Mouse (Mus musculus): ENCODE measurements around the gene Mnat1. TPM values are rescaled to one million over a fixed set of nuclear protein-coding genes. Genes with fewer than 3 reads are reported as not detected.
"Not testable (repeated sequence)": the region's sequence is repeated elsewhere in the genome, so short reads cannot be mapped to it uniquely, and the experiment has no call there.

Mnat1 gene
- 10 to 100 TPM; 18.2 to 18.8 TPM for total RNA-seq (2021)
- long read RNA-seq, experiment 1, partial matches to known transcripts = 0 of 3 reads
- long read RNA-seq, experiment 1, other reads (novel, unspliced or antisense) = 0 of 3 reads
- long read RNA-seq, experiment 2, partial matches to known transcripts = 0 of 3 reads
- long read RNA-seq, experiment 2, other reads (novel, unspliced or antisense) = 1 of 3 reads

- peak; percentile 87 for DNase-seq (ENCODE audit: low spot score)
These were observed at the start of gene Mnat1 for GRCm38 (mm10) chr12:73123093-73124041. TSS of gene Mnat1 (plus strand) at chr12:73123717.

GRCm38 (mm10) chr12:73081828-73082227 is 41.7 kb upstream of the Mnat1 start:
- not testable (repeated sequence) for DNase-seq (ENCODE audit: low spot score)

GRCm38 (mm10) chr12:73083773-73084172 is 39.7 kb upstream of the Mnat1 start:
- no peak for DNase-seq (ENCODE audit: low spot score)

DNA sequence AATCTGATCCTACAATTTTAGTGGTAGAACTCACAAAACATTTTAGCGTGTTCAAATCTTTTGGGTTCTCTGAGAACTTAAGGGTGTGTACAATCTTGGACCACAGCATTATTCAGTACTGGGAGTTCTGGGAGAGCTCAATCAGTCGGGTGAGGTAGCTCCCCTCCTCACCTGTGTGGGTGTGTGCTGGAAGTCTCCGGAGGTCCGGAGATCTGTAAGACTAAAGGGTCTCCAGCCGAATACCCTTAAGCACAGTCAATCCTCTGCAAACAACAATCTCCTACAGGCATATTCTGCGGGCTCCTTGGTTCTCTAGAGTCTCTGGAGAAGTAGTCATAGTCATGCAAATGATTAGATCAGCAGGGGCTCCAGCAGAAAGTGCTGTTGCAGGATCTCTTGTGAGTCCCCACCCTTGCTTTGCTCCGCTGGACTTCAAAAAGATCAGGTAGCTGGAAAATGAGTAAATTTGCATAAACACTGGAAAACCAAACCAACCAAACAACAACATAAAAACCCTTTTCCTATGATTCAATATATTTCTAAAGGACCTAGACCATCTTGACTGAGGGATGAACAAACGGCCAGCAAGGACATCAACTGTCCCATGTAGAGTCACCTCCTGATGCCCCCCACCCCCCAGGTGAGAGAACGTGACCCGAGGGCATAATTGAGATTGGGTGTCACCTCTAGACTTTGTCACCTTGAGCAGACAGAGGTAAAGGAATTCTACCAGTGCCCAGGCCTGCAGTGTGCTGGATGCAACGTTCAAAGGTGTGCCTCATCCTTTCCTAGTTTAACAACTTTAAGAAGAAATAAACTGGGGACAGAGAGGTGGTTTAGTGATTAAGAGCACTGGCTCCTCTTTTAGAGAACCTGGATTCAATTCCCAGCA is 37.5 kb upstream of the Mnat1 start:
- no peak for DNase-seq (ENCODE audit: low spot score)

- DNase-seq (ENCODE audit: low spot score) = no peak
These were observed 36.4 kb upstream of the Mnat1 start for GRCm38 (mm10) chr12:73087086-73087485.

DNA sequence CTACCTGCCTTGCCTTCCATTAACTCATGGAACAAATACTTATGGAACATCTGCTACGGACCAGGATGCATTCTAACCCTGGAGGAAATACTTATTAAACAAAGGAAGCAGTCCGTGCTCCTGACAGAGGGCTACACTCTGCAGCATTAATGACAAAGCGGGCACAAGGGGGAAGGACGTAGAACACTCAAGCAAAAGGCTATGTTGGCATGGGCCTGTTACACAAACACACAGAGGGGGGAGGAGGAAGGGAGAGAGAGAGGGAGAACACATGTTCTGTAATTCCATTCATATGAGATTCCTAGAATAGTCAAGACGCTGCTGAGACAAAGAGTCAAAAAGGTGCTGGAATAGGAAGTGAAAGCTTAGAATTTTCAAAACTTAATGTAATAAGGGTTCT is 35.0 kb upstream of the Mnat1 start:
- no peak for DNase-seq (ENCODE audit: low spot score)

GRCm38 (mm10) chr12:73088911-73089310 is 34.6 kb upstream of the Mnat1 start:
- no peak for DNase-seq (ENCODE audit: low spot score)

DNA sequence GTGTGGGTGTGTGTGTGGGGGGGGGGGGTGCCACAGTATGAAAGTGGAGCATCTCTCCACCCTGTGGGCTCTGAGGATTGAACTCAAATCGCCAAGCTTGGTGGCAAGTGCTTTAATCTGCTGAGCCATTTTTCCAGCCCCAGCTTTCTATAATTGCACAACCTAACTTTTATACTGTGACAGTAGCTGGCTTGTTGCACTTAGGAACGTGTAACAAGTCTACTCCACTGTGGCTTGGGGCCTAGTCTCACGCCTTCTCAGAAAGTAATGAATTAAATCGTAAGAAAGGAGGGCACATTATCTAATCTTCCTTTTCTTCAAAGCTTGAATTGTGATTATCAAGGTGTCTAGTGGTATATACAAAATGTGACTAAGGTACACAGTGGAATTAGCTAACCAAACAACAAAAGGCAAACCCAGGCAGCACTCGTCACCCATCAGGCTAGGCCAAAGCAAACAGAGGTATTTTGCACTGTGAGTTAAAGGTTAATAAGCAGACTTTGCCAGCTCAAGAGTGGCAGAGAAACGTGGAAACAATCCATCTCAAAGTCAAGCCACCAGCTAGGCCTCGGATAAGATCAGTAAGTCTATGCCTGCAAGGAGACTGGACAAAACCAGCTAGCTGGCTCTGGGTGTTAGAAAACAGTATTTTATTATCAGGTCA is 32.7 kb upstream of the Mnat1 start:
- DNase-seq (ENCODE audit: low spot score) = no peak

GRCm38 (mm10) chr12:73094189-73094588 is 29.3 kb upstream of the Mnat1 start:
- no peak for DNase-seq (ENCODE audit: low spot score)

DNA sequence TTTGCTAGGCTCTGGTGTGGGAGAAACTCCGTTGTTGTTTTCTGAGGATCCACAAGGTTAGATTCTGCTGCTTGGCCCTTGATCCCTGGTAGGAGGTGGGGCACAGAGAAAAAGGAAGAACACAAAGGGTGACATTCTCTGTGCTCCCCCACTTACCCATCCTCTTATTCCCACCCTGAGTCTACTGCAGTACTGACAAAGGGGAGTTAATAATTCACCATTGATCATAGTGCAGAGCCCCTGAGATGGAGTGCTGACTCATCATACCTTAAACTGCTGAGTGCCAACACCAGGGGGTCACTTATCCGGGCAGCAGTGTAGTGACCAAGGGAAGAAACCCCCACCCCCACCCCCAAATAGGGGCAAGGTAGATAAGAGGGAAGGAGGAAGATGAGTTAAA is 28.9 kb upstream of the Mnat1 start:
- no peak for DNase-seq (ENCODE audit: low spot score)

GRCm38 (mm10) chr12:73096177-73096576 is 27.3 kb upstream of the Mnat1 start:
- not testable (repeated sequence) for DNase-seq (ENCODE audit: low spot score)

DNA sequence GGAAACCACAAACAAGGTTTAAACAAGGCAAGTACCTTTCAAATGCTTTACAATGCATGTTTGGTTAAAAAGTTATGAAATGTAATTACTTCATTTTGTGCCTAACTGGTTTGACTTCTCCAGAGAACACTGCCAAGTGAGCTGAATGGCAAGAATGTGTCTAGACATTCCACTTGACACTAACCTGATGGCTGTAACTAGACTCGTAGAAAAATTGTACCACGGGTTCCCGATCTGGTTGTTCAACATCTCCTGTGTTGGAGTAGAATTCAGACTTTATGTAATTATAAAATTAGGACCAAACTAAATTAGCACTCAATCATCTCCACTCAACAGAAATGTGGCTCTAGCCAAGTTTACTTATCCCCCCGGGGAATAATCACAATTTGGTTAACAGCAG is 24.9 kb upstream of the Mnat1 start:
- DNase-seq (ENCODE audit: low spot score) = no peak

- peak; percentile 7 for DNase-seq (ENCODE audit: low spot score)
These were observed 19.8 kb upstream of the Mnat1 start for GRCm38 (mm10) chr12:73103713-73104112.

- DNase-seq (ENCODE audit: low spot score) = no peak
These were observed 15.7 kb upstream of the Mnat1 start for GRCm38 (mm10) chr12:73107821-73108220.

DNA sequence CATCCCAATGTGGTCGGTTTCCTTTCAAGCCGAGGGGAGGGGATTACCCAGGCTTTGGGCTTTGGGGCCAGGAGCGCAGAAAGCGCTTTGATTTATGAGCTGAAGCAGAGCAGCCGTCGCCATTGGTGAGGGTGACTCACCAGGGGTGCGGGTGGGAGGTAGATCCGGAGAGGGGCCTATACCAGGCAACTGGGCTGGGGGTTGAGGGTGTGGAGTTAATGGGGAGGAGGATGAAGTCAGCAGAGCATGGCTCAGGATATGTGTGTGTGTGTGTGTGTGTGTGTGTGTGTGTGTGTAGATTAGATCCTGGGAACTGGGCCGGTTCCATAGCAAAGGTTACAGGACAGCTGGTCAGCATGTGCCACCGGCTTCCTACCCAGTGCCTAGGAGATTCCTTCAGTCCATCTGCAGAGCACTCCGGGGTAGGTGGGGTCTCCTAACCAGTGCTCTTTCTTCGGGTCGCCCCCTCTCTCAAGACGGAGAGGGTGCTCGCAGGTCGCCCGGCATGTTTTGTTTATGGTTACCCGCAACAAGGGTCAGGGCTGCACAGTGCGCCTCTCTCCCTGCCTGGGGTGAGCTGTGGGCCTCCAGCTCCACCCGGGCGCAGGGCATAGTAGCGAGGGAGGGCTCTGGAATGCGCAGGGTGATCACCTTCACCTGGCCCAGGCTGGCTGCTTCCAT is 12.9 kb upstream of the Mnat1 start:
- DNase-seq (ENCODE audit: low spot score) = peak; percentile 23

DNA sequence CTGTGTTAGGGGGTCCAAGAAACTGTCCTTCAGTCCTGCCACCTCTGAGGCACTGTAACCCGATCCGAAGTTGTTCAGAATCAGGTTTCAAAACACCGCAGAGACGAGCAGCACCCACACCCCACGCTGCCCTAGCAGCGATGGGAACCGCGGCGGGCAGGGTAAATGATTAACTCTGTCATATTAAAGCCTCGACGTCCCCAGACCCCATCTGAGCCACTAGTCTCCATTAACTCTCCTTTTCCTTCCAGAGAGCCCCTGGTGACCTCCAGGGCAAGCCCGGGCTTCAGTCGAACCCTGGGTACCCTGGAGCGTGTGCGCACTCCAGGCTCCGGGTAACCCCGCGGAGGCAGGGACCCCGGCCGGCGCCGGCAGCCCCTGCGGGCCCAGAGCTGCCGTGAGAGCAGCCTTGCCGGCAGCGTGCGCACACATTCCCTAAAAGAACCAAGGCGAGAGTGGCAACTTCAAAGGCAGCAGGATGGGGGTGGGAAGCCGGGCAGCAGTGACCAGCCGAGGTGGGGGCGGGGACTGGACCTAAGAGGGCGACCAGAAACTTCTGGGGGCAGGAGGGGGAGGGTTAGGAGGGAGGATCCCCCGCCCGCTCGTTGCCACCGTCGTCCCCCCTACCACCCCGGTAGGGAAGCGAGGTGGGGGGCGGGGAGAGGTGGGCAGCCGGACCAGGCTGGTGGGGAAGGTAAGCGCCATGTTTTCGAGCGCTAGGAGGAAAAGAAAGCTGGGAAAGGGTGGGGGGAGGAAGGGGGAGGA is 11.8 kb upstream of the Mnat1 start:
- DNase-seq (ENCODE audit: low spot score) = peak; percentile 32

- peak; percentile 45 for DNase-seq (ENCODE audit: low spot score)
These were observed 11.0 kb upstream of the Mnat1 start for GRCm38 (mm10) chr12:73112326-73113087.

DNA sequence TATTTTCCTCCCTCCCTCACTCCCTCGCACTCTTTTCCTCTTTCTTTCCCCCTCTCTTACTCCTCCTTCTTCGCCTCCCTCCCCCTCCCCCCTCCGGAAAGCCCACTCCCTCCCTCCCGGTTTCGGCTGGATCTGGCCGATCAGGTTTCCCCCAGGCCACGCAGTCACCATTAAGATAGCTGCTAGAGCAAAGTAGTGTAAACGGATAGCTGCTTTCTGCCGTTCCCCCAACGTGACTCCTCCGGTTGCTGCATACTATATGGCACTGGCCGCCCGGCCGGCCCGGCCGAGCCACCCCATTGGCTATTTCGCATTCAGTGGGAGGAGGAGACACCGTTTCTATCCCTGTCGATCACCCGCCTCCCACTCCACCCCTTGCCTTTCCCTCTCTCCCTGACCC is 10.3 kb upstream of the Mnat1 start, which contains the start of gene Six4:
TSS of gene Six4 (minus strand) at position 261 of the 400 bp plus-strand sequence.
- peak; percentile 87 for DNase-seq (ENCODE audit: low spot score)

DNA sequence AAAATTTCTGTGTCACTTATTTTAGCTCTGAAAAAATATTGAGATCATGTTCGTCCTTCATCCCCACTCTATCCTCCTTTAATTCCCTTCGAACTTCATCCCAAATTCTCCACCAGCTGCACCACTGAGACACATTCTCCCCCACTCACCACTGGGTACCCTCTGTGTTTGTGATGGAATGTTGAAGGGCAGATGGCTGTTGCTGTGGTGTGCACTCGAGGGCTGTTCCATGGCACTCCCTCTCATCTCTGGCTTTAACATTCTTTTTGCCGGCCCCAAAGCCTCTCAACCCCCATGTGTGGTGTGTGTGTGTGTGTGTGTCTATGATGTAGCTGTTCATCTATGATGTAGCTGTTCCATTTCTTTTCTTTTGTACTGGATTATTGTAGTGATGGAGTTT is 1.7 kb downstream of the Mnat1 start:
- DNase-seq (ENCODE audit: low spot score) = no peak

All from gastrocnemius, adult 18-20 months (tissue).